Mouse (Mus musculus): ENCODE results near the gene Grik4. TPM values are rescaled to one million over a fixed set of nuclear protein-coding genes. Genes with fewer than 3 reads are reported as not detected.

Grik4 gene
- polyA plus RNA-seq, 1 experiment: 2.8 TPM

DNA sequence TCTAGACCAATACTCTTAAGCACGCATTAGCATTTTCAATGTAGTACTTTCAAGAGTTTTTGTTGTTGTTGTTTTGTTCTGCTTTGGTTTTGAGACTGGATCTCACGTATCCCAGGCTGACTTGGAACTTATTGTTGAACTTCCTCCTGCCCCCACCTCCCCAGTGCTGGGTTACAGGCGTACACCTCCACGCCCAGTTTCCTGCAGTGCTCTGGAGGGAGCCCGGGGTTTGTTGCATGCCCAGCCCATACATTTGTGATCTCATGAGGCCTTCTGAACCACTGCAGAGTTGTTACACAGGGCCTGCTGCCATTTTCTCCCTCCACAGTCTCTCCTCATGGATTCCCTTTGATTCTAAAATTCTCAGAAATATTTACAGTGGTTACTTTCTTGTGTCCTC, 201.9 kb downstream of the Grik4 start:
- Histone ChIP-seq H3K27me3 (ENCODE audit: control insufficient read depth, insufficient read depth, low read length) (no peaks in the 10 kb centered on the region), H3K4me1 (ENCODE audit: control insufficient read depth, insufficient read depth, low read length) (no peaks in the 10 kb centered on the region)
- TF ChIP-seq POLR2A (IDR thresholded peaks at IDR 0.05; ENCODE audit: control insufficient read depth, low read depth, low read length) (no peak), CTCF (IDR thresholded peaks at IDR 0.05; ENCODE audit: control insufficient read depth, insufficient read depth, insufficient replicate concordance, low read depth, low read length) (no peak)

DNA sequence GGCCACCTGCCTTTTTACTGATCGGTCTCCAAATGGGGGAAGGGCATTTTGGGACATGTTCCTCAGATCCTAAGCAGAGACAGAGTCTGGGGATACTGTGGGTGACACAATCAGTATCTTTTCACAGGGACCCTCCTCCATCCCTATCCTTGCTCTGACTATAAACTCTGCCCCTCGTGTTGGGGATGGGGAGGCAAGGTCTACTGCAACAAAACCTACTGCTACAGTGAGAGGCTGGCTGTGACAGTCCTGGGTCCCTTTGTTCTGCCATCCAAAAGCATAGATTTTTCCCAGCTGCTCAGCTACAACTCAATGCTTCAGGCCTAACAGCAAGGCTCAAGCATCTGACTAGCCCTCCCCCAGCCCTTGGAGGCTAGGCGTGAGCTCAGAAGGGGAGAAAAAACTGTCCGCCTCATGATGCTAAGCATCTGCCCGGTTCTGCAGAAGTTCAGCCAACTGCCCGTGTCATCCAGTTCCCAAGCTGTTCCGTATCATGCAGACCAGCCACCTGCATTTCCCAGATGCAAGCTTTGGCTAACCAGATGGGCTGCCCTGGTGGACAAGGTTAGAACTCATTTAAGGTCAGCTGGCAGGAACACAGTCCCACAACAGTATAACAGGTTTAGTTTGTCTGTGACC, 207.5 kb downstream of the Grik4 start:
- no peaks in the 10 kb centered on the region for H3K4me1 ChIP-seq (ENCODE audit: control insufficient read depth, insufficient read depth, low read length)
- H3K27me3 ChIP-seq (ENCODE audit: control insufficient read depth, insufficient read depth, low read length): no peaks in the 10 kb centered on the region
- H3K36me3 ChIP-seq (ENCODE audit: control insufficient read depth, insufficient read depth, low read length): no peaks in the 10 kb centered on the region
- H3K4me3 ChIP-seq (ENCODE audit: control insufficient read depth, low read depth, low read length): no peak overlapping the region
- TF ChIP-seq CTCF (IDR thresholded peaks at IDR 0.05; ENCODE audit: control insufficient read depth, insufficient read depth, insufficient replicate concordance, low read depth, low read length): no peak
- no peak for TF ChIP-seq POLR2A (IDR thresholded peaks at IDR 0.05; ENCODE audit: control insufficient read depth, low read depth, low read length)
- no peak overlapping the region for H3K27ac ChIP-seq (ENCODE audit: control insufficient read depth, insufficient read depth, low read depth, low read length)

More for the DNA sequence above, 201.9 kb downstream of the Grik4 start:
- Histone ChIP-seq H3K4me3 (ENCODE audit: control insufficient read depth, low read depth, low read length) (no peak overlapping the region), H3K27ac (ENCODE audit: control insufficient read depth, insufficient read depth, low read depth, low read length) (no peak overlapping the region), H3K36me3 (ENCODE audit: control insufficient read depth, insufficient read depth, low read length) (no peaks in the 10 kb centered on the region)

DNA sequence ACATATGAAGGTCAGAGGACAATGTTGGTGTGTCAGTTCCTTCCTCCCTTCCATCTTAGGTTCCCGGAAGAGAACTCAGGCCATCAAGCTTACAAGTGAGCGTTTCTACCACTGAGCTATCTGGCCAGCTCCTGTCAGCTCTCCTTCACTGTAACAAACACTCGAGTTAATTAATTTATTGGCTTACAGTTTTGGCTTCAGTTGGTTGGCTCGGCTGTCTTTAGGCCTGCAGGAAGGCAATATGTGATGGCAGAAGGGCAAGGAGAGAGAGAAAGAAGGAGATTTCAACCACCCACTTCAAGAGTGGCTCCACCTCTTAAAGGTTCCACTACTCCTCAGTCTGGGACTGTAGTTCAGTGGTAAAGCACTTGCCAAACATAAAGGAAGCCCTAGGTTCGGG, 209.2 kb downstream of the Grik4 start:
- TF ChIP-seq CTCF (IDR thresholded peaks at IDR 0.05; ENCODE audit: control insufficient read depth, insufficient read depth, insufficient replicate concordance, low read depth, low read length) (no peak), POLR2A (IDR thresholded peaks at IDR 0.05; ENCODE audit: control insufficient read depth, low read depth, low read length) (no peak)
- H3K27me3 ChIP-seq (ENCODE audit: control insufficient read depth, insufficient read depth, low read length): no peaks in the 10 kb centered on the region
- H3K4me3 ChIP-seq (ENCODE audit: control insufficient read depth, low read depth, low read length): no peak overlapping the region
- no peak overlapping the region for H3K27ac ChIP-seq (ENCODE audit: control insufficient read depth, insufficient read depth, low read depth, low read length)
- H3K4me1 ChIP-seq (ENCODE audit: control insufficient read depth, insufficient read depth, low read length): no peaks in the 10 kb centered on the region
- H3K36me3 ChIP-seq (ENCODE audit: control insufficient read depth, insufficient read depth, low read length): no peaks in the 10 kb centered on the region

DNA sequence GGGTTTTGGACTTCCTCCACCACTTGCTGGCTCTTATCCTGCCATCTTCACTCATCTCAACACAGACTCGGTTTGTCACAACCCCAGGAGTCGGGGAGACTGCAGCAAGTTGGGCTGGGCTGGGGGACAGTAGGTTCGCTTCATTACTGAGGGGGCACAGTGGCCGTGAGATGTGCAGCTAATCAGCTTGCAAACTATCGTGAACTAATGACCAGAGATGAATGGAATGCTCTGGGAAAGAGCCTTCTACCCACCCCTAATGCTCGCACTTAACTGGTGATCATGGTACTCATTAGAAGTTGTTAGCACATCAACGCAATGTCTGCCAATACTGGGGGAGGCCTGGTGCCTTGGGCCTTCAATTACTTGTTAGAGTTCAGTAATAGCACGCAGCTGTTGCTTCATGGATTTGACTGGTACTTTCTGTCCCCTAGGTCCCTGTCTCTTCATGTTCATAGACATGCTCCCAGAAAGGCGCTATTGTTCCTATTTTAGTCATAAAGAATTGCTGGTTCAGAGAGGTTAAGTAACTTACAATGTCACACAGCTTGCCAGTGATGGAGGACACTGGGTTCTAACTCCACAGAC, 211.5 kb downstream of the Grik4 start:
- TF ChIP-seq POLR2A (IDR thresholded peaks at IDR 0.05; ENCODE audit: control insufficient read depth, low read depth, low read length): no peak
- TF ChIP-seq CTCF (IDR thresholded peaks at IDR 0.05; ENCODE audit: control insufficient read depth, insufficient read depth, insufficient replicate concordance, low read depth, low read length): no peak

DNA sequence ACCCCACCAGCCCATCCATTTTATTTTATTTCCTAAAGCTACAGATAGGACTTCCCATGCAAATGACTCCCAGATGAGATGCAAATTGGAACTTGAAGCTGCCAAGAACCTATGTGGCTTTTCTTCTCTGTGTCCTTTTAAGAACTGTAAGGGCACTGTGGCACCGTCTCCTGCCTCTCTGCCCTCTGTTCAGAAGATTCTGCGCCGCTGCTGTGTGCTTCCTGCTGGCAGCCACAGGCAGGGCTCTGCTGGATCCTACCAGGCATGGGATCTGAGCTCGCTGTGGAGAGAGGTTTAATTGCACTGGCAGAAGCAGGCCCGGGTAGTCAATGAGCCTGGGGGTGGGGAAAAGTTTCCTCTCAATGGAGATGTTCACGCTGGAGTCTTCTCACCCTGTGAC, 215.8 kb downstream of the Grik4 start:
- Histone ChIP-seq H3K4me1 (ENCODE audit: control insufficient read depth, insufficient read depth, low read length) (no peaks in the 10 kb centered on the region), H3K27ac (ENCODE audit: control insufficient read depth, insufficient read depth, low read depth, low read length) (no peak overlapping the region), H3K4me3 (ENCODE audit: control insufficient read depth, low read depth, low read length) (no peak overlapping the region), H3K27me3 (ENCODE audit: control insufficient read depth, insufficient read depth, low read length) (no peaks in the 10 kb centered on the region), H3K36me3 (ENCODE audit: control insufficient read depth, insufficient read depth, low read length) (no peaks in the 10 kb centered on the region)
- TF ChIP-seq CTCF (IDR thresholded peaks at IDR 0.05; ENCODE audit: control insufficient read depth, insufficient read depth, insufficient replicate concordance, low read depth, low read length) (no peak), POLR2A (IDR thresholded peaks at IDR 0.05; ENCODE audit: control insufficient read depth, low read depth, low read length) (no peak)

More for the DNA sequence above, 211.5 kb downstream of the Grik4 start:
- no peak overlapping the region for H3K4me3 ChIP-seq (ENCODE audit: control insufficient read depth, low read depth, low read length)
- H3K36me3 ChIP-seq (ENCODE audit: control insufficient read depth, insufficient read depth, low read length): no peaks in the 10 kb centered on the region
- H3K4me1 ChIP-seq (ENCODE audit: control insufficient read depth, insufficient read depth, low read length): no peaks in the 10 kb centered on the region
- H3K27me3 ChIP-seq (ENCODE audit: control insufficient read depth, insufficient read depth, low read length): no peaks in the 10 kb centered on the region
- H3K27ac ChIP-seq (ENCODE audit: control insufficient read depth, insufficient read depth, low read depth, low read length): no peak overlapping the region

DNA sequence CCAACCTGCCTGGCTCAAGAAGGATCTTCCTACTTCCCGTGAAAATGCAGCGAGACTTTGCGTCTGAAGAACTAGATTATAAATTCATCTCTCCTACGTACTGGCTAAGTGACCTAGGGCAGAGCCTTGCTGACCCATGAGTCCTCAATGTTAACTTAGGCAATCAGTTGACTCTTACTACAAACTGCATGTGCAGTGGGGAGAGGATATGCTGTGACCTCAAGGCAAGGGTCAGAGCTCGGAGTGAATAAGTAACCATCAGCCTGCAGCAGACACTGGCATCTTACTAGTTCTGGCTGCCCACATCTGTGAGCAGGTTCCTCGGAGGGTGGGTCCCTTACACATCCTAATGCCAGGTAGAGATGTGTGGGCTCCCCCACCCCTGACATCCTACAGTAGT, 216.6 kb downstream of the Grik4 start:
- Histone ChIP-seq H3K4me1 (ENCODE audit: control insufficient read depth, insufficient read depth, low read length) (no peaks in the 10 kb centered on the region), H3K36me3 (ENCODE audit: control insufficient read depth, insufficient read depth, low read length) (no peaks in the 10 kb centered on the region), H3K27me3 (ENCODE audit: control insufficient read depth, insufficient read depth, low read length) (no peaks in the 10 kb centered on the region), H3K4me3 (ENCODE audit: control insufficient read depth, low read depth, low read length) (no peak overlapping the region), H3K27ac (ENCODE audit: control insufficient read depth, insufficient read depth, low read depth, low read length) (no peak overlapping the region)
- TF ChIP-seq POLR2A (IDR thresholded peaks at IDR 0.05; ENCODE audit: control insufficient read depth, low read depth, low read length) (no peak), CTCF (IDR thresholded peaks at IDR 0.05; ENCODE audit: control insufficient read depth, insufficient read depth, insufficient replicate concordance, low read depth, low read length) (no peak)

DNA sequence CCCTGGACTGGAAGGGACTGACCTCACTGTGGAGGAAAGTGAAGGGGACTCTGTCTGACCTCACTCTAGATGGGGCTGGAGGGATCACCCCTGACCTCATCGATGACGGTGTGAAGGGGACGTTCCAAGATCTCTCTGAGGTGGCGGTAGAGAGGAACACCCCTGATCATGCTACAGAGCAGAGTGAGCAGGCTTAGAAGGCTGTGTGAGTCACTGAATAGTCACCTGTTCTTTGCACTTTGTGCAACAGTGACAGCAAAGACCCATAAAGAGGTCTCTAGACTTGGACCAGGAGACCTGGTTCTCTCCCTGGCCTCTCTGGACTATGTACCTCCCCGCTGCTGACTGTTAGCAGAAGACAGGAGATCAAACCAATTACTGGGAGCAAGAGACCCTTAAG, 217.1 kb downstream of the Grik4 start:
- H3K27ac ChIP-seq (ENCODE audit: control insufficient read depth, insufficient read depth, low read depth, low read length): no peak overlapping the region
- H3K4me3 ChIP-seq (ENCODE audit: control insufficient read depth, low read depth, low read length): no peak overlapping the region
- no peaks in the 10 kb centered on the region for H3K36me3 ChIP-seq (ENCODE audit: control insufficient read depth, insufficient read depth, low read length)
- no peaks in the 10 kb centered on the region for H3K4me1 ChIP-seq (ENCODE audit: control insufficient read depth, insufficient read depth, low read length)
- no peaks in the 10 kb centered on the region for H3K27me3 ChIP-seq (ENCODE audit: control insufficient read depth, insufficient read depth, low read length)
- TF ChIP-seq CTCF (IDR thresholded peaks at IDR 0.05; ENCODE audit: control insufficient read depth, insufficient read depth, insufficient replicate concordance, low read depth, low read length) (no peak), POLR2A (IDR thresholded peaks at IDR 0.05; ENCODE audit: control insufficient read depth, low read depth, low read length) (no peak)
